Mouse (Mus musculus) midbrain, embryonic 11.5 days (tissue): ENCODE measurements around the gene 2700081O15Rik. TPM values are rescaled to one million over a fixed set of nuclear protein-coding genes. Genes with fewer than 3 reads are reported as not detected.
A peak's percentile ranks its signal among the peaks of the same experiment; 100 is the strongest.
"Not testable (repeated sequence)": the region's sequence is repeated elsewhere in the genome, so short reads cannot be mapped to it uniquely, and the experiment has no call there.

ENCODE experiments used
- ATAC-seq: fragments of 200-750 bp; cut with Nextera tagmentation; 2 replicates; pipeline ENCODE4 v1.8.0; 2017; ENCODE audit warnings: moderate TSS enrichment, moderate library complexity; ENCODE audit not compliant: low FRiP score
- DNase-seq: peaks from one replicate; pipeline ENCODE4 v3.0.0; 2015; ENCODE audit warnings: low spot score; ENCODE audit errors: missing footprints
- H3K27ac ChIP-seq: fragments of 300-500 bp; sonication (generic); 2 replicates; pipeline ENCODE4 v1.5.1; 2014; ENCODE audit warnings: low read depth, low read length
- H3K27me3 ChIP-seq: fragments of 300-500 bp; sonication (generic); 2 replicates; pipeline ENCODE4 v1.6.1; 2014; ENCODE audit warnings: mild to moderate bottlenecking, low read length, moderate library complexity, mixed read lengths; ENCODE audit not compliant: control insufficient read depth, insufficient read depth
- H3K36me3 ChIP-seq: fragments of 300-500 bp; sonication (generic); 2 replicates; pipeline ENCODE4 v1.6.1; 2014; ENCODE audit warnings: mild to moderate bottlenecking, low read length, moderate library complexity, mixed read lengths; ENCODE audit not compliant: control insufficient read depth, insufficient read depth
- H3K4me1 ChIP-seq: fragments of 300-500 bp; sonication (generic); 2 replicates; pipeline ENCODE4 v1.6.1; 2014; ENCODE audit warnings: low read length; ENCODE audit not compliant: control insufficient read depth, insufficient read depth
- H3K4me2 ChIP-seq: fragments of 300-500 bp; sonication (generic); 2 replicates; pipeline ENCODE4 v1.6.1; 2014; ENCODE audit warnings: mild to moderate bottlenecking, moderate library complexity
- H3K4me3 ChIP-seq: fragments of 300-500 bp; sonication (generic); 2 replicates; pipeline ENCODE4 v1.5.1; 2014; ENCODE audit warnings: low read depth, low read length
- H3K9ac ChIP-seq: fragments of 300-500 bp; sonication (generic); 2 replicates; pipeline ENCODE4 v1.6.1; 2014; ENCODE audit warnings: low read length
- H3K9me3 ChIP-seq: fragments of 300-500 bp; sonication (generic); 2 replicates; pipeline ENCODE4 v1.6.1; 2016; ENCODE audit warnings: low read length; ENCODE audit not compliant: control insufficient read depth
- WGBS: fragments of 180-500 bp; shearing (Covaris S2); extraction: QIAGEN DNeasy Blood & Tissue Kit; methylation state at CpG from one replicate; pipeline ENCODE4 v1.1.7; 2014; 5-methylcytosine and 5-hydroxymethylcytosine counted together
- polyA plus RNA-seq: library from polyadenylated mRNA; unstranded; fragments of >200 nt; fragmentation: Nextera tagmentation; extraction: Ambion mirVana; gene quantifications from 2 replicates; pipeline ENCODE4 v1.2.1, GENCODE M21; 2014

Gene 2700081O15Rik
- polyA plus RNA-seq, 1 experiment from 2014 or later, result 12.3 TPM

GRCm38 (mm10) chr19:7388488-7388887 lies 28.9 kb upstream of the 2700081O15Rik start:
- WGBS, result 86% methylated on average over 6 of the region's 6 CpGs
- H3K27ac ChIP-seq, result no peak overlapping the region
- ATAC-seq, result no peak
- no peaks in the 10 kb centered on the region; the same call in 1 of the 2 replicates for H3K9me3 ChIP-seq
- H3K36me3 ChIP-seq, result no peaks in the 10 kb centered on the region
- no peaks in the 10 kb centered on the region for H3K27me3 ChIP-seq
- H3K9ac ChIP-seq, result no peak overlapping the region
- DNase-seq, result no peak
- H3K4me3 ChIP-seq, result no peak overlapping the region
- H3K4me2 ChIP-seq, result no peak overlapping the region
- peaks cover 6% of the 10 kb centered on the region for H3K4me1 ChIP-seq

DNA sequence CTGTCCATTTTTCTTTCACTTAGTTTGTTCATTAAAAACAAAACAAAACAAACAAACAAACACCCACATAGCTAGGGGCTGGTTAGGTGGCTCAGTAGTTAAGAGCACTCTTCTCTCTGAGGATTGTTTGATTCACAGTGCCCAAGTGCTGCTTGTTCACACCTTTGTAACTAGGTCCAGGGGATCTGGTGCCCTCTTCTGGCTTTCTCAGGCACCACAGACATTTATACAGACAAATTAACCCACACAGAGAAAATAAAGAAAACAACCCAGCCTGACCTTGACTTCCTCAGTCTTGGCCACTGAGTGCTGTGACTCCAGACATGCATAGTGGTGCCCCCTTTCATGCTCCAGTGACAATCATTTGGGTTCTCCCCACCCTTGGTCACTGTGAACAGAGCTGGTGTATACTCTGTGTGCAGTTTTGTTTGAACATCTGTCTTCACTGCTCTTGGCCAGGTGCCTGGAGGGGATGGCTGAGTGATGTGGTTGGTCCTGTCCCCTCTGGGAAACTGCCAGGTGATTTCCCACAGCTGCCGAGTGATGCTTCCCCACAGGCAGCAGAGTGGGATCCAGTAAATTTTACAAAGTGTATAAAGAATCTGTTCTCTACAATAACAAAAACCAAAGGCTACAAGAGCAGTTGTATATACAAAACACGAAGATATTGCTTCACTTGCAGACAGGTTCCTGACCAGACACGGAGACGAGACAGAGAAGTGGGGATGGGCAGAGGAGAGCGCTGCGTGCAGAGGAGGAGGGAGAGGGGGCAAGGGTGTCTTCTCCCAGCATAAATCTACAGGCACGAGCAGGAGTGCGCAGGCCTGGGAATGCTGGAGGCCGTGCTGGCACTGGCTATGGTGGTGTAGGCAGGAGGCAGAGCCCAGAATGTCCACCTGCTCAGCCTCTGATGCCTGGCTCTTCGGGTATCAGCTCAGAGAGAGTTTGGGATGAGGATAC lies 20.3 kb upstream of the 2700081O15Rik start:
- not testable (repeated sequence) for H3K27me3 ChIP-seq, H3K9me3 ChIP-seq, H3K27ac ChIP-seq, H3K4me2 ChIP-seq, ATAC-seq, H3K9ac ChIP-seq, H3K4me3 ChIP-seq, H3K4me1 ChIP-seq, H3K36me3 ChIP-seq
- peak; percentile 73 for DNase-seq
- 87% methylated on average over 9 of the region's 10 CpGs for WGBS

GRCm38 (mm10) chr19:7398898-7399297 lies 18.5 kb upstream of the 2700081O15Rik start:
- ATAC-seq, result not testable (repeated sequence)
- 33% methylated on average over 24 of the region's 24 CpGs for WGBS

GRCm38 (mm10) chr19:7400635-7401034 lies 16.8 kb upstream of the 2700081O15Rik start:
- DNase-seq (peak; percentile 88), ATAC-seq (no peak)
- no peaks in the 10 kb centered on the region for H3K36me3 ChIP-seq
- 81% methylated on average over 11 of the region's 11 CpGs for WGBS
- H3K27me3 ChIP-seq, result no peaks in the 10 kb centered on the region; the same call in 1 of the 2 replicates
- no peak overlapping the region for H3K9ac ChIP-seq
- no peaks in the 10 kb centered on the region for H3K4me1 ChIP-seq
- H3K4me2 ChIP-seq, result no peak overlapping the region
- H3K27ac ChIP-seq, result no peak overlapping the region
- no peaks in the 10 kb centered on the region; the same call in 1 of the 2 replicates for H3K9me3 ChIP-seq
- H3K4me3 ChIP-seq, result no peak overlapping the region

More at GRCm38 (mm10) chr19:7398898-7399297, 18.5 kb upstream of the 2700081O15Rik start:
- H3K27ac ChIP-seq, H3K9me3 ChIP-seq, H3K4me1 ChIP-seq, H3K36me3 ChIP-seq, H3K4me3 ChIP-seq, H3K27me3 ChIP-seq, H3K4me2 ChIP-seq, H3K9ac ChIP-seq: not testable (repeated sequence)
- DNase-seq, result peak; percentile 31

GRCm38 (mm10) chr19:7404623-7405229 lies 12.7 kb upstream of the 2700081O15Rik start:
- Histone ChIP-seq H3K4me1 (no peaks in the 10 kb centered on the region), H3K9me3 (no peaks in the 10 kb centered on the region), H3K36me3 (no peaks in the 10 kb centered on the region), H3K9ac (no peak overlapping the region), H3K4me3 (no peak overlapping the region), H3K27ac (no peak overlapping the region), H3K4me2 (no peak overlapping the region), H3K27me3 (no peaks in the 10 kb centered on the region)
- WGBS, result 88% methylated on average over 9 of the region's 9 CpGs
- ATAC-seq (no peak), DNase-seq (no peak)

DNA sequence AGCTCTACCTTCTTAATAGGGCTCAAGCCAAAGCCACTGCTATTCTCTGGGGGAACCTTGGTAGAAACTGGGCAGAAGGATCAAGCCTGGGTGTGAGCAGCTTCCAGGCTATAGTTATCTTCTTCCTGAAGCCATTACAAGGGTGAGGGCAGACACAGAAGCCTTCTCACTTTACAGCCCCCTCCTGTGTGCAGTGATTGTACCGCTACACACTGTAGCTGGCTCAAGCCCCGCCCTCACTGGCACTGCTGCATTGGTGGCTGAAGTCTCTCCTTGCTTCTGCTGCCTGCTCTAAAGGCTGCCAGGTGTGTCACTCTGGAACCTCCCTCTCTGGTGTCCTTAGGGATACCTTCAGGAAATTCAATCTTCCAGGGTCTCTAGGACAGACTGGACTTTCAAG lies 5.1 kb upstream of the 2700081O15Rik start:
- peaks cover 6% of the 10 kb centered on the region; the same call in 1 of the 2 replicates for H3K4me1 ChIP-seq
- no peak overlapping the region for H3K4me2 ChIP-seq
- H3K9ac ChIP-seq, result no peak overlapping the region
- DNase-seq (no peak), ATAC-seq (no peak)
- H3K36me3 ChIP-seq, result no peaks in the 10 kb centered on the region
- WGBS, result 57% methylated on average over 2 of the region's 2 CpGs
- H3K4me3 ChIP-seq, result no peak overlapping the region
- H3K27ac ChIP-seq, result no peak overlapping the region
- H3K9me3 ChIP-seq, result no peaks in the 10 kb centered on the region
- H3K27me3 ChIP-seq, result no peaks in the 10 kb centered on the region

DNA sequence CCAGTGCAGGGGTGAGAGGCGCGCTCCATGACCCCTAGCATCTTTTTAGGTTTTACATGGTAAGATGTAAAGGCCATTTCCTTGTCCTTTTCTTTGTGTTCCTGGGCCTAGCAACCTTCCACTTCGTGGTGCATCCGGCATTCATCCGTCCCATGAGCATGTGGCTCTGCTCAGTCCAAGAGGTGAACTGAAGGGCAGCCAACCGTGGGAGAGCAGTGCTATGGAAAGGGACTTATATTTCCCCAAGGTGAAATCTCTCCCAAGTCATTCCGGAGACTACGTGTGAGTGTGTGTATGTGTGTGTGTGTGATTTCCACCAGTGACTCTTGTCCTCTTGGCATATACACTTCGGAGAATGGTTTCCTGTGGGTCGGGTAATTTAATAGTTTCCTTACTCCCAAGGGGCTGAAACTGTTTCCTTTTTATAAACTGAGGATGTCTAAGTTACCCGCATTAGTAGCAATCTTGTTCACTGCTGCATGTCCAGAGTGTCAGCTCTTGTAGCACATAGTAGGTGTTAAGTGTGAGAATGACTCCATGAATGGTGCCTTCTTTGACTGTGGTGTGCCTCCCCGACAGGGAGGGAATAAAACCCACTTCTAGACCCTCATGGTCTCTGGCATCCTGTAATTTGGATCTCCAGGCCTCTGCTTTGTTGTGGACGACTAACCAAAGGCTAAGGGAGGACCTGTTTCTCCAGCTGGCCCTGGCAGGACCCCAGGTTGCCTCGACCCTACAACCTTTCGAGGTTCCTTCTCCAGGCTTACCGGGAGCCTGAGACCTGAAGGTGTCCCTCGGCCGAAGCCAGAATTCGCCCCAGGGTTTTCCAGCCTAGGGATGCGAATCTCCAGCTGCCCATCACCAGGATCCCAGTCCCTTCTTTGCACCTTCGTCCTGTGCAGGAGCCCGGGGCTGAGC lies 1.2 kb upstream of the 2700081O15Rik start:
- Histone ChIP-seq H3K9ac (peak overlapping the region; percentile 100), H3K27me3 (no peaks in the 10 kb centered on the region), H3K4me1 (peaks cover 32% of the 10 kb centered on the region), H3K4me2 (peak overlapping the region; percentile 91), H3K36me3 (peaks cover 6% of the 10 kb centered on the region), H3K27ac (peak overlapping the region; percentile 93), H3K4me3 (peak overlapping the region; percentile 98), H3K9me3 (no peaks in the 10 kb centered on the region)
- ATAC-seq (no peak), DNase-seq (no peak)
- 30% methylated on average over 22 of the region's 22 CpGs for WGBS

DNA sequence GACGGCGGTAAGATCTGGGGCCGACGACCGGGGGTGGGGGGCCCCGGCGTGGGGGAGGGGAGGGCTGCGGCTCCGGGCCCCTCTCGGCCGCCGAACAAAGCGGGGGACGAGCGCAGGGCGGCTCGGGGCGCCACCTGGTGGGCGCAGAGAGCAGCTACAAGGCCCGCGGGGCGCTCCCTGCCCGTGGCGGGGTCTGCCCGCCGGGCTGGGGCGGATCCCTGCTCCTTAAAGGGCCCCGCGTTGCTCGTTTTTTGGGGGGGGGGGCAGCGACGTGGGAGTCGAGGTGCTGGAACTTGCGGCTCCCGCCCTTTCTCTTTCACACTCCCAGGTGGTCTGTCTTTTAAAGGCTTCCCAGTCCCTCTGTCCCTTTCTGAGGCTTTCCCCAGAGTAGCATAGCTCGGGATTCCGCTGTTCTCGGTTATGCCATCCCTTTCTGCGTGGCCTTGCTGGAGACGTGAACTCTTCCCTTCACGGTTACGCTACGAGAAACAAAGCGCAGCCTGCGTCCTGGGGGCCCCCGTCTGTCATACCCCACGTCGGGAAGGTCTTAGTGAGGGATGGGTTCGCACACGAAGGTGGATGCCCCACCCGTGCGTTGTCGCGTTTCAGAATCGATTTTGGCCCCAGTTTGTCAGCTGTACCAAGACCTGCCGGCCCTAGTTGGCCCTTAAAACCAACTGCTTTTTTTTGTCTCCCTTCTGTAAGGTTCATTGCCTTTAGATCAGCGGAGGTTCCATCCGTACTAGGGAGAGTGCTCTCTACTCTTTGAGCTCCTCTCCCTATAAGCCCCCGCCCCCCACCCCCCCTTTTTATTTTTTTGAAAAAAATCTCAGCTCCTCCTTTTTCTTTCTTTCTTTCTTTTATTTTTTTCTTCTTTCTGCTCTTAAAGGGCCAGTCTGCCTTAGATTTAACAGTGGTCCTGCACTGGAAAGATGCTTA lies 755 bp downstream of the 2700081O15Rik start:
- H3K4me1 ChIP-seq, result peaks cover 52% of the 10 kb centered on the region

More for the DNA sequence above, 755 bp downstream of the 2700081O15Rik start:
- ATAC-seq, result peak; percentile 71
- Histone ChIP-seq H3K9ac (peak overlapping the region; percentile 100), H3K4me2 (peak overlapping the region; percentile 75), H3K27ac (peak overlapping the region; percentile 93), H3K36me3 (peaks cover 12% of the 10 kb centered on the region), H3K27me3 (no peaks in the 10 kb centered on the region), H3K9me3 (no peaks in the 10 kb centered on the region), H3K4me3 (peak overlapping the region; percentile 98)
- under 1% methylated on average over 50 of the region's 59 CpGs for WGBS
- DNase-seq, result peak; percentile 99
